Mouse (Mus musculus): ENCODE measurements around the gene Sft2d2.

Gene Sft2d2

GRCm38 (mm10) chr1:165190571-165191273 is 3.5 kb downstream of the Sft2d2 start:
- no peak for DNase-seq (ENCODE audit: low spot score in 2 of 2)

DNA sequence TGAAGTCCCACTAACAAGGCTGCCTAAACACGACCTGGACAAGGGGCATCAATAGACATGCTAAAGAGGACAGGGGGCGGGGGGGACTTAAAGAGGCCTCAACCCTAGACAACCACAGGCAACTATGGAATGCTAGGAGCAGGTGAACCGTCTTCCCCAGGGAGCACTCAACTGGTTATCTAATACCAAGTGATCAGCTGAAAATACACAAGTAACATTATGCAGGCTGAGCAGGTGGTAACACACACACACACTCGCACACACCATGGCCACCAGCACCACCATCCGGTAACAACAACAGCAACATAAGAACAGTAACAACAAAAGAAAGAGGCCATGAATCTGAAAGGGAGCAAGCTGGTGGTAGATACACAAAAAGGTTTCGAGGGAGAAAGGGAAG is 4.2 kb downstream of the Sft2d2 start:
- no peak for DNase-seq (ENCODE audit: low spot score in 2 of 2)

DNA sequence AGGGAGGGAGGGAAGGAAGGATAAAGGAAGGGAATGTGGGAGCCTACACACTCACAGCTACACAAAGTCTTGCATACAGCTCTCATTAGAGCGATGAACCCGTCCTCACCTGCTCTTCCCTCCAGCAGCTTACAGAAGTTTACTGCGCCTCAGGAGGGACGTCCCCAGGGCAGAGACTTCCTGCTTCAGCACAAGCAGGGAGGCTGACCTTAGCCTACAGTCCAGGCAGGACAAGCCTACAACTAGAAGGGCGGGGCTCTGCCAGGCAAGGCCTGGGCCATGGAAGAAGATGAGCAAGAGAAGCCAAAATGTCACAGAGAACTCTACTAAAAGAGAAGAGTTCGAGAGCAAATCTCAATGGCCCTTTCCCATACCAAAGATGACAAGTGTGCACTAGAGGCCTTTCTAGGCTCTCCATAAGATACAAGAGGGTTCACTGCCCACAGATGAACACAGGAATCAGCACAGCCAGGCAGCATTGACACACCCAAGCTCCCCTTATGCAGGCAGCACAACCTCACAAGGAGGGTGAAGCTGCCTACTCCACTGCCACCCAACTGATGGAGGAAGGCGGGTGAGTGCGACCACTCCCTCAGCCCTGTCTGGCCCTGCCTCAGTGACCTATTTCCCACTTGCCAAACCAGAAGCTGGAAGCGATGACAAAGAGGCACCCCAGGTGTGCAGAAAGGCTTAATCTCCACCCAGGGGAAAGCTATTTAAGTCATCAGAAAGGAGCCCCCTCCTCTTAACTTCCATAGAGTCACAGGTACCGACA is 5.2 kb downstream of the Sft2d2 start:
- DNase-seq (ENCODE audit: low spot score in 2 of 2): no peak

DNA sequence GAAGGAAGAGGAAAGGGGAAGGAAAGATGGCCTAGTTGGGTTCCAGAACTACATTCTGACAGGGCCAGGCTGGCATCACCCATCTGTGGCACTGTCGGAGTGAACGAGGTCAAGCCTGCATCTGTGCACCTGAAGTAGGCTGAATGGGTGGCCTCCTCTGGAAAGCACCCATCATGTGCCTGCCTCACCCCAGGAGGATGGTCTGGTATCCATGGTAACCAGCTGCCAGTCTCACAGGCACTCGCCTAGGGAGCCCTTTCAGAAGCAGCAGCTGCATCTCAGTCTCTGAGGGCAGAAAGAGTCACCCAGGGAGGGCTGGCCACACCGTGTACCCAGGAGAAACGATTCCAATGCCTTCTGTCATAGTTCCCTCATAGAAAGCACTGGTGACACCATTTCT is 6.9 kb downstream of the Sft2d2 start:
- DNase-seq (ENCODE audit: low spot score in 2 of 2): no peak

DNA sequence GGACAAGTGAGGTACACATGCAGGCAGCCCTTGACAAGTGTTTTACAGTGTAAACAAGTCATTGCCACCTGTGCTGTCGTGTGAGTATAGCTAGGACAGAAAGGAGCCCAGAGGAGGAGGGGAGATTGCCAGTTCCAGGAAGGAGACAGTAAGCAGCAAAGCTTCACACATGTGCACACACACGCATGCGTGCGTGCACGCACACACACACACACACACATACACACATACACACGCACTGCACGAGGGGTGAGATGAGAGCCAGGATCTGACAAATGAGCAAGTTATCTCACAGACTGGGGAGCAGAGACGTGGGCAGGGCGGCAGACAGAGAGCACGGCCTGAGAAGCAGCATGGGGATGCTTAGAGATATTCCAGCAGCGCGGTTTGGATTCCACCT is 7.7 kb downstream of the Sft2d2 start:
- no peak for DNase-seq (ENCODE audit: low spot score in 2 of 2)

- DNase-seq (ENCODE audit: low spot score in 2 of 2): no peak
Measured at GRCm38 (mm10) chr1:165185116-165185515, 9.1 kb downstream of the Sft2d2 start.

DNA sequence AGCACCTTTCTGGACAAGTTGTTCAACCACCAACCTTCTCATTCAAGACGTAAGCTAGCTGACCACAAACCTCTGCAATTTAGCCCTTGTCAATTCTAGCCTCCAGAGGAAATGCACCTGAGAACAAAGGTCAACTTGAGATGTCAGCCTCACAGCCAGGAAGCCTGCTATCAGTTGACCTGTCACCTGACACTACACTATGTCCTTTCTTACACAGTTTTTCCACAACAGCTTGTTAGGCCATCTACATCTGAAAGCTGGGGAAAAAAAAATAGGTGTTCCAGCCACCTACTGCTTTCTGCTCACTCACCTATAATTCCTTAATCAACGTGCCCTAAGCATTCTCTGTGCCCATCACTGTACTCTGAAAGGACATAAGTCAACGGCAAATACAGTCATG is 10.1 kb downstream of the Sft2d2 start:
- DNase-seq (ENCODE audit: low spot score in 2 of 2): no peak

DNA sequence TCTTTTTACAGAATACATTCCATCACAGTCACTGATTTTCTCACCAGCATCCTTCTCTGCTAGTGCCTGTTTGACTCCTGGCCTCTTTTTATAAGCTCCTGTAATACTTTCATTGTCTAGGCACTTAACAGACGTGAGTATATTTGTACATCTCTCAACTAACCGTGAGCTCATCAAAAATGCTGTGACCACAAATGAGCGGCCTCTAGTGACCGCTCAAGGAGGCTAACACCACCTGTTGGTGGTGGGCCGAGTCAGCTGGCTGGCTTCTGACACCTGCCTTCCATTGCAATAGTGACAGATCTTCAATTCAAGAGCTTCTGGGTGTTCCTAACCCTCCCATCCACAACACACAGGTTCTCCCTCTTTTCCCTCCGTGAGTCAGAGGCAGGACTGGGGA is 10.8 kb downstream of the Sft2d2 start:
- no peak for DNase-seq (ENCODE audit: low spot score in 2 of 2)

GRCm38 (mm10) chr1:165179321-165179720 is 14.9 kb downstream of the Sft2d2 start:
- no peak for DNase-seq (ENCODE audit: low spot score in 2 of 2)

DNA sequence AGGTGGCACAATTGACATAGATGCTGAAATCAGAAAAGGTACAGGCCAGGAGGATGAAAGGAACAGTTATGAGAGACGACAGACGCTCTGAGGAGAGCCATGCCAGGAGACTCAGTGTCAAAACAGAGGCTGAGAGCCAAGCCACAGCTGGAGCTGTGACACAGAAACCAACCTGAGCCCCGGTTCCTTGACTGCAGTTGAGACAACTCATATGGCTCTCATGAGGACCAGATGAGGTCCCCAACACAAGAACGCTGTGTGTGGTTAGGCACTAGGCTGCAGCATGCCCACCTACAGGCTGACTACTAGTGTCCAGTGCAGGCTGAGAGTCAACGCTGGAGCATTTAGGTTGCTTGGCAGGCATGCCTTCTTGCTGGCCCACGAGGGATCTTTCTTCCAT is 16.2 kb downstream of the Sft2d2 start:
- no peak for DNase-seq (ENCODE audit: low spot score in 2 of 2)

- no peak for DNase-seq (ENCODE audit: low spot score in 2 of 2)
Measured at GRCm38 (mm10) chr1:165174059-165174616, 20.1 kb downstream of the Sft2d2 start.

DNA sequence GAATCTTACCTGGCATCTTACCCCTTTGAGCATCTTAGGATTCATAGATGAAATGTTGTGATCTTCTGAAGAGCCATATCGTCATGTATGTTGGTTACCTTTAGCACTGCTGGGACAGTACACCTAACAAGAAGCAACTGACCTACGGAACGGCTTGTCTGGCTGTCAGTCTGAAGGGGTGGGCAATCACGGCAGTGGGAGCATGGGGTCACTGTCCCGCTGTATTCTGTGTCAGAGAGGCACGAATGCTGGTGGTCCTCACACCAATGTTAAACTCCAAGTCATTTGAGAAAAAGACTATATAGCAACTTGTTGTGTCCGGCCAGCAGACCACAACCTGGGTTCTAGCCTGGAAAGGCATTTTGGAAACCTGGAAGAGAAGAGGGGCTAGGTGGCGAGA is 23.0 kb downstream of the Sft2d2 start:
- DNase-seq (ENCODE audit: low spot score in 2 of 2): no peak

DNA sequence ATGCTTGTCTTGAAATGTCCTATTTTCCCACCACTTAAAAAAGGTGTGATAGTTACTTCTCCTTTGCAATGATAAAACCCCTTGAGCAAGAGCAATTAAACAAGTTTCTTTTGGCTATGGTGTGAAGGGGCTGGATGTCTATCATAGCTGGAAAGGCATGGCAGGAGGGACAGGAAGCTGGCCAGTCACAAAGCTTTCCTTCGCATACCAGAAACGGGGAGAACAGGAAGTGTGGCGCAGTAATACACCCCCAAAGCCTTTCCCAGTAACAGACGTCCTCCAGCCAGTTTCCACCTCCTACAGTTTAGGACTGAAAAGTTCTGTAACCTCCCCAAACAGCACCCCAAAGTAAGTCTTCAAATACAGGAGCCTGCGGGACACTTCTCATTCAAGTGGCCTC is 24.1 kb downstream of the Sft2d2 start:
- no peak for DNase-seq (ENCODE audit: low spot score in 2 of 2)

- DNase-seq (ENCODE audit: low spot score in 2 of 2): no peak
Measured at GRCm38 (mm10) chr1:165169462-165169861, 24.8 kb downstream of the Sft2d2 start.

DNA sequence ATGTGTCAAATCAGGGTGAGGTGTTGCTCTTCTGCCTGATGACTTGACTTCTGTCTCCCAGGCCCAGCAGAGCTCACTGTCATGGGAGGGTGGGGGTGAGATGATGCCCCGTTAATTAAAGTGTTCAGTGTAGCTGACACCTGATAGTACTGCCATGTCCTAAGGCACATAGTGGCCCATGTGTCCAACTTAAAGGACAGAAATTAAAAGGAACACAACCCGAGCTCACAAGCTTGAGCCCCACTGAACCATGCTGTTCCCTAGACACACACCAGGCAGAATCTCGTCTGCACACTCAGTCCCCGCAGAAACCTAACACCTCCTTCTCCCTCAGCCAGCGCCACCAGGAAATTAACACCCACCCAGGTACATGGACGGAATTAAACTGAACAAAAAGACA is 29.3 kb downstream of the Sft2d2 start:
- DNase-seq (ENCODE audit: low spot score in 2 of 2): no peak

- DNase-seq (ENCODE audit: low spot score in 2 of 2): no peak
Measured at GRCm38 (mm10) chr1:165160723-165161405, 33.4 kb downstream of the Sft2d2 start, which contains the start of gene Tbx19. Tbx19 (minus strand) TSS chr1:165160773.

DNA sequence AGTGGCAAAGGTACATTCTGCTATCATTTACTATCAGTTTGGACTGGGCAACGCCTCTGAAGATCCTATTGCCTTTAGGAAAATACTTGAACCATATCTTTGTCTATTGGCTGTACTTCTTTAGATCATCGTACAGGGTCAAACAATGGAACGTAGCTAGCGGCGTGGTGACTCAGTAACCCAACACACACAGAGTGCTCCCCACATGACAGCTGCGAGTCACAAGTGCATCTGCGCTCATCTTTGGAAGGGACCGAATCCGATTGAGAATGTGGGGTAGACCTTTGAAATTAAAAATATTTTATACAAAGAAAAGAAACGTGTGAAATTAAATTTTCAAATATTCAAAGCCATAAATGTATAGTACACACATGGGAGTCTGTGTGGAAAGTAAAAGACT is 35.4 kb downstream of the Sft2d2 start:
- no peak for DNase-seq (ENCODE audit: low spot score in 2 of 2)

- DNase-seq (ENCODE audit: low spot score in 2 of 2): no peak
Measured at GRCm38 (mm10) chr1:165154162-165154561, 40.1 kb downstream of the Sft2d2 start.

GRCm38 (mm10) chr1:165151216-165151615 is 43.0 kb downstream of the Sft2d2 start:
- no peak for DNase-seq (ENCODE audit: low spot score in 2 of 2)

GRCm38 (mm10) chr1:165142343-165142916 is 51.8 kb downstream of the Sft2d2 start:
- no peak for DNase-seq (ENCODE audit: low spot score in 2 of 2)

GRCm38 (mm10) chr1:165140227-165140626 is 54.0 kb downstream of the Sft2d2 start:
- no peak for DNase-seq (ENCODE audit: low spot score in 2 of 2)

DNA sequence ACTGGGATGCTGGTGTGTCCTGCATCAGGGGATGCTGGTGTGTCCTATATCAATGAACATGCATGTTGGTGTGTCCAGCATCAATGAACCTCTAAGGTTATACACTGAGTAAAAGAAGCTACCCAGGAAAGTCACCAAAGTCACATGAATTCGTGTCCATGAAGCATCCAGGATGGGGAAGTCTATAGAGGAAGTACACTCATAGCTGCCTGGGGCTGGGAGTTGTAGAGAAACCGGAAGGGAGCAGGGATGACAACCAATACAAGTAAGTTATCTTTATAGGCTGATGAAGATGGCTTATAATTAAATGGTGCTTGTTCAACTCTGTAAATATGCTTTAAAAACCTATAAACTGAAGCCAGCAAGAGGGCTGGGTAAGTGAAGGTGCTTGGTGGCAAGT is 60.4 kb downstream of the Sft2d2 start:
- DNase-seq (ENCODE audit: low spot score in 2 of 2): no peak

Data from frontal cortex, postnatal 25 days (tissue).